Mouse (Mus musculus): ENCODE measurements around the gene Krt5. TPM values are rescaled to one million over a fixed set of nuclear protein-coding genes. Genes with fewer than 3 reads are reported as not detected.

Gene Krt5
- polyA plus RNA-seq (2014; fragmentation: Nextera tagmentation; extraction: Ambion mirVana) = 142 and 153 TPM in 2 replicates

- Histone ChIP-seq H3K4me1 (ENCODE audit: control insufficient read depth, insufficient read depth, low read length) (peaks cover 8% of the 10 kb centered on the region; the same call in 1 of the 2 replicates), H3K4me2 (ENCODE audit: low read depth, low read length) (peak within 1 kb of the TSS; percentile 28), H3K9ac (ENCODE audit: low read depth, low read length) (peak within 1 kb of the TSS; percentile 49; the same call in 1 of the 2 replicates), H3K27ac (replicated peaks; ENCODE audit: low read depth, low read length) (peak within 1 kb of the TSS; percentile 58), H3K27me3 (replicated peaks; ENCODE audit: control insufficient read depth, insufficient read depth, low read length) (no peaks in the 10 kb centered on the region), H3K9me3 (ENCODE audit: control insufficient read depth, low read length) (no peaks in the 10 kb centered on the region), H3K4me3 (ENCODE audit: low read depth, low read length) (peak within 1 kb of the TSS; percentile 32), H3K36me3 (ENCODE audit: control insufficient read depth, insufficient read depth, low read length) (no peaks in the 10 kb centered on the region)
- peak; percentile 19 for ATAC-seq (ENCODE audit: low read depth)
- 67% methylated on average over 11 of the region's 13 CpGs for WGBS
- peak; percentile 60 for DNase-seq (ENCODE audit: low spot score)
Measured at GRCm38 (mm10) chr15:101712720-101713119, at the start of gene Krt5. Gene Krt5 (minus strand): TSS chr15:101712898.

DNA sequence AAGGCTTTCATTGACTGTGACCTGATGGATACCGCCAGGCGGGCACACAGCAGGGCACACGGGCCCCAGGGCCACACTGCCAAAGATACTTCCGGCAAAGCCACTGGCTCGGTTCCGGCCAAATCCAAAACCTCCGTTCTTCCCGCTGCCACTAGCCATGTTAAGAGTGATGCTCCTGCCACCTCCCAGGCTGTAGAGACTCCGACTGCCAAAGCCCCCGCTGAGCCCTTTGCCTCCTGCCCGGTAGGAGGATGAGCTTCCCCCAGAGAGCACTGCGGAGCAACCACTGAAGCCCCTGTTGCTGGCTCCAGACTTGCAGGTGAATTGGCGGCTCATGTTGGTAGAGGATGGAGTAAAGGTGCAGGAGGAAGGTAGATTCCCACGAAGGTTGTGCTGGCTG, 30.0 kb upstream of the Krt5 start, which contains the start of gene Krt71:
Gene Krt71, minus strand, starts transcription at position 399 of the 400 bp plus-strand sequence.
- Histone ChIP-seq H3K27ac (replicated peaks; ENCODE audit: low read depth, low read length) (no peak within 1 kb of the TSS), H3K36me3 (ENCODE audit: control insufficient read depth, insufficient read depth, low read length) (no peaks in the 10 kb centered on the region), H3K4me1 (ENCODE audit: control insufficient read depth, insufficient read depth, low read length) (no peaks in the 10 kb centered on the region), H3K4me3 (ENCODE audit: low read depth, low read length) (no peak within 1 kb of the TSS), H3K9me3 (ENCODE audit: control insufficient read depth, low read length) (no peaks in the 10 kb centered on the region), H3K9ac (ENCODE audit: low read depth, low read length) (no peak within 1 kb of the TSS), H3K27me3 (replicated peaks; ENCODE audit: control insufficient read depth, insufficient read depth, low read length) (no peaks in the 10 kb centered on the region), H3K4me2 (ENCODE audit: low read depth, low read length) (no peak within 1 kb of the TSS)
- no peak for ATAC-seq (ENCODE audit: low read depth)
- 65% methylated on average over 14 of the region's 14 CpGs for WGBS
- no peak for DNase-seq (ENCODE audit: low spot score)

GRCm38 (mm10) chr15:101737786-101738185, 25.1 kb upstream of the Krt5 start:
- Histone ChIP-seq H3K4me3 (ENCODE audit: low read depth, low read length) (no peak overlapping the region), H3K27ac (replicated peaks; ENCODE audit: low read depth, low read length) (no peak overlapping the region), H3K9me3 (ENCODE audit: control insufficient read depth, low read length) (no peaks in the 10 kb centered on the region), H3K27me3 (replicated peaks; ENCODE audit: control insufficient read depth, insufficient read depth, low read length) (no peaks in the 10 kb centered on the region), H3K4me1 (ENCODE audit: control insufficient read depth, insufficient read depth, low read length) (no peaks in the 10 kb centered on the region), H3K4me2 (ENCODE audit: low read depth, low read length) (no peak overlapping the region), H3K9ac (ENCODE audit: low read depth, low read length) (no peak overlapping the region), H3K36me3 (ENCODE audit: control insufficient read depth, insufficient read depth, low read length) (no peaks in the 10 kb centered on the region)
- 72% methylated on average over 7 of the region's 7 CpGs for WGBS
- ATAC-seq (ENCODE audit: low read depth) (no peak), DNase-seq (ENCODE audit: low spot score) (no peak)

- no peaks in the 10 kb centered on the region for H3K9me3 ChIP-seq (ENCODE audit: control insufficient read depth, low read length)
- no peak overlapping the region for H3K4me3 ChIP-seq (ENCODE audit: low read depth, low read length)
- no peak for DNase-seq (ENCODE audit: low spot score)
- no peak overlapping the region for H3K27ac ChIP-seq (replicated peaks; ENCODE audit: low read depth, low read length)
- no peak overlapping the region for H3K9ac ChIP-seq (ENCODE audit: low read depth, low read length)
- H3K4me2 ChIP-seq (ENCODE audit: low read depth, low read length) = no peak overlapping the region
- no peaks in the 10 kb centered on the region for H3K36me3 ChIP-seq (ENCODE audit: control insufficient read depth, insufficient read depth, low read length)
- no peaks in the 10 kb centered on the region for H3K27me3 ChIP-seq (replicated peaks; ENCODE audit: control insufficient read depth, insufficient read depth, low read length)
- H3K4me1 ChIP-seq (ENCODE audit: control insufficient read depth, insufficient read depth, low read length) = no peaks in the 10 kb centered on the region
- no peak for ATAC-seq (ENCODE audit: low read depth)
Measured at GRCm38 (mm10) chr15:101730653-101731052, 18.0 kb upstream of the Krt5 start.

DNA sequence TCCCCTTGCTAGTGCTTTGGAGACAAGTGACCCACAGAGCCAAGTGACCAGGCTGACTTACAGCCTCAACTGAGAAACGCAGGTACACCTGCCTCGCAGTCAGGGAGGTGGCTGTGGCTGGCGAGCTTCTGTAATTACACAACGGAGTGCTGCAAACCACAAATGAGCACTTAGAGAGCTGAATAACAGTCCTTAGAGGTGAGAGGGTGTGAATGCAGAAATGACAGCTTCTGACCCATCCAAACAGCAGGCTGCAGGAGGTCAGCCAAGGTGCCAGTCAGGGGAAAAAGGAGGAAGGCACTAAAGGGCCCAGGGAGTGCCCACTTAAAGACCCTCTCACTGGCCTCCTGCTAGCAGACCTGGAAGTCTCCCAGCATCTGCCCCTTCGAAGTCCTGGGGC, 12.0 kb upstream of the Krt5 start:
- Histone ChIP-seq H3K9ac (ENCODE audit: low read depth, low read length) (no peak overlapping the region), H3K36me3 (ENCODE audit: control insufficient read depth, insufficient read depth, low read length) (no peaks in the 10 kb centered on the region), H3K4me2 (ENCODE audit: low read depth, low read length) (no peak overlapping the region), H3K27ac (replicated peaks; ENCODE audit: low read depth, low read length) (no peak overlapping the region), H3K4me1 (ENCODE audit: control insufficient read depth, insufficient read depth, low read length) (no peaks in the 10 kb centered on the region), H3K9me3 (ENCODE audit: control insufficient read depth, low read length) (no peaks in the 10 kb centered on the region), H3K4me3 (ENCODE audit: low read depth, low read length) (no peak overlapping the region), H3K27me3 (replicated peaks; ENCODE audit: control insufficient read depth, insufficient read depth, low read length) (no peaks in the 10 kb centered on the region)
- no peak for DNase-seq (ENCODE audit: low spot score)
- WGBS = 68% methylated on average over 5 of the region's 5 CpGs
- no peak for ATAC-seq (ENCODE audit: low read depth)

GRCm38 (mm10) chr15:101715831-101716230, 3.1 kb upstream of the Krt5 start:
- no peaks in the 10 kb centered on the region for H3K9me3 ChIP-seq (ENCODE audit: control insufficient read depth, low read length)
- peaks cover 8% of the 10 kb centered on the region; the same call in 1 of the 2 replicates for H3K4me1 ChIP-seq (ENCODE audit: control insufficient read depth, insufficient read depth, low read length)
- no peak overlapping the region for H3K4me2 ChIP-seq (ENCODE audit: low read depth, low read length)
- H3K27ac ChIP-seq (replicated peaks; ENCODE audit: low read depth, low read length) = no peak overlapping the region; the same call in 1 of the 2 replicates
- DNase-seq (ENCODE audit: low spot score) = peak; percentile 34
- ATAC-seq (ENCODE audit: low read depth) = no peak
- 44% methylated on average over 3 of the region's 3 CpGs for WGBS
- no peaks in the 10 kb centered on the region for H3K36me3 ChIP-seq (ENCODE audit: control insufficient read depth, insufficient read depth, low read length)
- H3K27me3 ChIP-seq (replicated peaks; ENCODE audit: control insufficient read depth, insufficient read depth, low read length) = no peaks in the 10 kb centered on the region
- H3K4me3 ChIP-seq (ENCODE audit: low read depth, low read length) = no peak overlapping the region
- no peak overlapping the region for H3K9ac ChIP-seq (ENCODE audit: low read depth, low read length)

GRCm38 (mm10) chr15:101714356-101714755, 1.7 kb upstream of the Krt5 start:
- H3K27ac ChIP-seq (replicated peaks; ENCODE audit: low read depth, low read length) = 0 out of 2 replicates have a peak overlapping the region, but pooled peaks have one; percentile 48
- H3K4me3 ChIP-seq (ENCODE audit: low read depth, low read length) = no peak overlapping the region
- no peak overlapping the region for H3K9ac ChIP-seq (ENCODE audit: low read depth, low read length)
- no peak for DNase-seq (ENCODE audit: low spot score)
- ATAC-seq (ENCODE audit: low read depth) = no peak
- no peaks in the 10 kb centered on the region for H3K9me3 ChIP-seq (ENCODE audit: control insufficient read depth, low read length)
- no peaks in the 10 kb centered on the region for H3K27me3 ChIP-seq (replicated peaks; ENCODE audit: control insufficient read depth, insufficient read depth, low read length)
- no peaks in the 10 kb centered on the region for H3K36me3 ChIP-seq (ENCODE audit: control insufficient read depth, insufficient read depth, low read length)
- no peak overlapping the region for H3K4me2 ChIP-seq (ENCODE audit: low read depth, low read length)
- 80% methylated on average over 5 of the region's 5 CpGs for WGBS
- peaks cover 8% of the 10 kb centered on the region; the same call in 1 of the 2 replicates for H3K4me1 ChIP-seq (ENCODE audit: control insufficient read depth, insufficient read depth, low read length)

GRCm38 (mm10) chr15:101713731-101714130, 1.0 kb upstream of the Krt5 start:
- peak overlapping the region; percentile 58; the same call in 1 of the 2 replicates for H3K27ac ChIP-seq (replicated peaks; ENCODE audit: low read depth, low read length)
- peaks cover 8% of the 10 kb centered on the region; the same call in 1 of the 2 replicates for H3K4me1 ChIP-seq (ENCODE audit: control insufficient read depth, insufficient read depth, low read length)
- no peak overlapping the region for H3K9ac ChIP-seq (ENCODE audit: low read depth, low read length)
- no peaks in the 10 kb centered on the region for H3K36me3 ChIP-seq (ENCODE audit: control insufficient read depth, insufficient read depth, low read length)
- no peaks in the 10 kb centered on the region for H3K9me3 ChIP-seq (ENCODE audit: control insufficient read depth, low read length)
- DNase-seq (ENCODE audit: low spot score) (peak; percentile 75), ATAC-seq (ENCODE audit: low read depth) (peak; percentile 41; the same call in 1 of the 2 replicates)
- no peaks in the 10 kb centered on the region for H3K27me3 ChIP-seq (replicated peaks; ENCODE audit: control insufficient read depth, insufficient read depth, low read length)
- H3K4me3 ChIP-seq (ENCODE audit: low read depth, low read length) = no peak overlapping the region
- no peak overlapping the region for H3K4me2 ChIP-seq (ENCODE audit: low read depth, low read length)
- WGBS = 75% methylated on average over 8 of the region's 8 CpGs

DNA sequence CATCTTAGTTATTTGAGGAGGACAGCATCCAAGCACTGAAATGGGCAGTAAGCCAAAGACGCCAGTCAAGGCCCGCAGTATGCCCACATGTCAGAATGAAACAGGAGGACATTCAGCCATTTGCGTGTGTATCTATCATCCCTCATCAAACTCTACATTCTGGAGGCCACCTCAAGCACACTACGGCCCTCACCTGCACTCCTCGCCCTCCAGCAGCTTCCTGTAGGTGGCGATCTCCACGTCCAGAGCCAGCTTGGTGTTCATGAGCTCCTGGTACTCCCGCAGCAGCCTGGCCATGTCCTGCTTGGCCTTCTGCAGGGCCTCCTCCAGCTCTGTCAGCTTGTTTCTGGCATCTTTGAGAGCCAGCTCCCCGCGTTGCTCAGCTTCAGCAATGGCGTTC, 4.0 kb downstream of the Krt5 start:
- Histone ChIP-seq H3K4me2 (ENCODE audit: low read depth, low read length) (no peak overlapping the region), H3K27ac (replicated peaks; ENCODE audit: low read depth, low read length) (no peak overlapping the region), H3K9ac (ENCODE audit: low read depth, low read length) (no peak overlapping the region), H3K4me1 (ENCODE audit: control insufficient read depth, insufficient read depth, low read length) (peaks cover 8% of the 10 kb centered on the region; the same call in 1 of the 2 replicates), H3K9me3 (ENCODE audit: control insufficient read depth, low read length) (no peaks in the 10 kb centered on the region), H3K36me3 (ENCODE audit: control insufficient read depth, insufficient read depth, low read length) (no peaks in the 10 kb centered on the region), H3K27me3 (replicated peaks; ENCODE audit: control insufficient read depth, insufficient read depth, low read length) (no peaks in the 10 kb centered on the region), H3K4me3 (ENCODE audit: low read depth, low read length) (no peak overlapping the region)
- DNase-seq (ENCODE audit: low spot score) = no peak
- WGBS = 66% methylated on average over 11 of the region's 11 CpGs
- ATAC-seq (ENCODE audit: low read depth) = no peak

All from embryonic facial prominence, embryonic 14.5 days (tissue).